Mouse (Mus musculus) heart, postnatal 0 days (tissue): Measurements from ENCODE around the gene Gm20219. TPM values are rescaled to one million over a fixed set of nuclear protein-coding genes. Genes with fewer than 3 reads are reported as not detected.

Experiments used
- ATAC-seq: fragments of 200-750 bp; cut with Nextera tagmentation; 2 replicates; pipeline ENCODE4 v1.8.0; 2017; ENCODE audit warnings: low read depth, moderate number of reproducible peaks, moderate library complexity; ENCODE audit not compliant: insufficient read depth
- DNase-seq: peaks from one replicate; pipeline ENCODE4 v3.0.0-alpha.2; 2016; ENCODE audit warnings: low spot score
- H3K27ac ChIP-seq: fragments of 300-500 bp; sonication (generic); 2 replicates; pipeline ENCODE4 v1.5.1; 2014; ENCODE audit warnings: low read depth, mild to moderate bottlenecking
- H3K27me3 ChIP-seq: fragments of 300-500 bp; sonication (generic); 2 replicates; pipeline ENCODE4 v1.6.1; 2014; ENCODE audit warnings: low read length, mixed read lengths; ENCODE audit not compliant: control insufficient read depth, insufficient read depth
- H3K36me3 ChIP-seq: fragments of 300-500 bp; sonication (generic); replicated peaks from 2 replicates; pipeline ENCODE4 v1.6.1; 2014; ENCODE audit warnings: low read length, mixed read lengths; ENCODE audit not compliant: control insufficient read depth, insufficient read depth
- H3K4me1 ChIP-seq: fragments of 300-500 bp; sonication (generic); 2 replicates; pipeline ENCODE4 v1.6.1; 2014; ENCODE audit warnings: antibody characterized with exemption; ENCODE audit not compliant: control insufficient read depth, insufficient read depth
- H3K4me2 ChIP-seq: fragments of 300-500 bp; sonication (generic); 2 replicates; pipeline ENCODE4 v1.6.1; 2014; ENCODE audit warnings: low read depth, mild to moderate bottlenecking, low read length, moderate library complexity
- H3K4me3 ChIP-seq: fragments of 300-500 bp; sonication (generic); 2 replicates; pipeline ENCODE4 v1.5.1; 2014; ENCODE audit warnings: low read depth, low read length
- H3K9ac ChIP-seq: fragments of 300-500 bp; sonication (generic); replicated peaks from 2 replicates; pipeline ENCODE4 v1.6.1; 2014; ENCODE audit warnings: low read depth, low read length, mixed read lengths
- H3K9me3 ChIP-seq: fragments of 300-500 bp; sonication (generic); replicated peaks from 2 replicates; pipeline ENCODE4 v1.6.1; 2016; ENCODE audit warnings: low read length; ENCODE audit not compliant: control insufficient read depth
- CTCF ChIP-seq: IDR thresholded peaks from 2 replicates; pipeline ENCODE4 v1.5.1; 2016; ENCODE audit warnings: antibody characterized with exemption, control low read depth, low read depth
- EP300 ChIP-seq: IDR thresholded peaks from 2 replicates; pipeline ENCODE4 v1.6.1; 2016; ENCODE audit warnings: antibody characterized with exemption, low read depth
- WGBS: fragments of 180-500 bp; shearing (Covaris S2); extraction: QIAGEN DNeasy Blood & Tissue Kit; methylation state at CpG from one replicate; pipeline ENCODE4 v1.1.7; 2014; 5-methylcytosine and 5-hydroxymethylcytosine counted together
- polyA plus RNA-seq: library from polyadenylated mRNA; unstranded; fragments of >200 nt; fragmentation: Nextera tagmentation; extraction: Ambion mirVana; gene quantifications from 2 replicates; pipeline ENCODE4 v1.2.1, GENCODE M21; 2015
- total RNA-seq: library from RNA; depleted of rRNA; stranded (reverse); fragments of >200 nt; gene quantifications from 2 replicates; pipeline ENCODE4 v1.2.3, GENCODE M21; 2014; ENCODE audit warnings: low replicate concordance

Gm20219 gene
- total and polyA plus RNA-seq, 2 experiments from 2014 or later: 0.08 TPM; not detected in 1

- TF ChIP-seq EP300 (no peak), CTCF (no peak)
- WGBS: 11% methylated on average over 31 of the region's 37 CpGs
- no peak for ATAC-seq
Observed at GRCm38 (mm10) chr17:56509707-56510472, 44.3 kb downstream of the Gm20219 start.

GRCm38 (mm10) chr17:56509021-56509640 is 45.1 kb downstream of the Gm20219 start:
- no peaks in the 10 kb centered on the region for H3K9me3 ChIP-seq
- H3K4me3 ChIP-seq: no peak overlapping the region
- DNase-seq (no peak), ATAC-seq (no peak)
- H3K4me1 ChIP-seq: peaks cover 5% of the 10 kb centered on the region; the same call in 1 of the 2 replicates
- H3K9ac ChIP-seq: no peak overlapping the region
- H3K27me3 ChIP-seq: peaks cover 53% of the 10 kb centered on the region
- WGBS: 47% methylated on average over 10 of the region's 10 CpGs
- no peak overlapping the region for H3K27ac ChIP-seq
- no peak overlapping the region for H3K4me2 ChIP-seq
- TF ChIP-seq EP300 (no peak), CTCF (no peak)
- no peaks in the 10 kb centered on the region for H3K36me3 ChIP-seq

More at GRCm38 (mm10) chr17:56509707-56510472, 44.3 kb downstream of the Gm20219 start:
- no peak overlapping the region for H3K4me2 ChIP-seq
- H3K27me3 ChIP-seq: peaks cover 60% of the 10 kb centered on the region
- H3K9me3 ChIP-seq: no peaks in the 10 kb centered on the region
- no peak overlapping the region for H3K27ac ChIP-seq
- H3K36me3 ChIP-seq: no peaks in the 10 kb centered on the region
- H3K9ac ChIP-seq: no peak overlapping the region
- peaks cover 5% of the 10 kb centered on the region; the same call in 1 of the 2 replicates for H3K4me1 ChIP-seq
- no peak overlapping the region for H3K4me3 ChIP-seq
- no peak for DNase-seq

- WGBS: under 1% methylated on average over 42 of the region's 42 CpGs
- Histone ChIP-seq H3K36me3 (no peaks in the 10 kb centered on the region), H3K4me2 (peak overlapping the region; percentile 98), H3K27me3 (peaks cover 38% of the 10 kb centered on the region), H3K9ac (peak overlapping the region; percentile 76), H3K4me1 (peaks cover 5% of the 10 kb centered on the region; the same call in 1 of the 2 replicates), H3K4me3 (peak overlapping the region; percentile 69), H3K27ac (peak overlapping the region; percentile 85), H3K9me3 (no peaks in the 10 kb centered on the region)
- DNase-seq: peak; percentile 96
- peak; percentile 98 for ATAC-seq
- no peak for TF ChIP-seq EP300
- no peak for TF ChIP-seq CTCF
Observed at GRCm38 (mm10) chr17:56507161-56508068, 46.8 kb downstream of the Gm20219 start.

- H3K27me3 ChIP-seq: peaks cover 29% of the 10 kb centered on the region
- no peak for DNase-seq
- TF ChIP-seq EP300 (no peak), CTCF (no peak)
- H3K9me3 ChIP-seq: no peaks in the 10 kb centered on the region
- H3K4me1 ChIP-seq: peaks cover 5% of the 10 kb centered on the region; the same call in 1 of the 2 replicates
- H3K4me2 ChIP-seq: peak overlapping the region; percentile 98
- 51% methylated on average over 15 of the region's 15 CpGs for WGBS
- H3K27ac ChIP-seq: peak overlapping the region; percentile 85; the same call in 1 of the 2 replicates
- H3K9ac ChIP-seq: peak overlapping the region; percentile 76
- H3K4me3 ChIP-seq: peak overlapping the region; percentile 69
- ATAC-seq: no peak
- H3K36me3 ChIP-seq: no peaks in the 10 kb centered on the region
Observed at GRCm38 (mm10) chr17:56506417-56507065, 47.6 kb downstream of the Gm20219 start.

DNA sequence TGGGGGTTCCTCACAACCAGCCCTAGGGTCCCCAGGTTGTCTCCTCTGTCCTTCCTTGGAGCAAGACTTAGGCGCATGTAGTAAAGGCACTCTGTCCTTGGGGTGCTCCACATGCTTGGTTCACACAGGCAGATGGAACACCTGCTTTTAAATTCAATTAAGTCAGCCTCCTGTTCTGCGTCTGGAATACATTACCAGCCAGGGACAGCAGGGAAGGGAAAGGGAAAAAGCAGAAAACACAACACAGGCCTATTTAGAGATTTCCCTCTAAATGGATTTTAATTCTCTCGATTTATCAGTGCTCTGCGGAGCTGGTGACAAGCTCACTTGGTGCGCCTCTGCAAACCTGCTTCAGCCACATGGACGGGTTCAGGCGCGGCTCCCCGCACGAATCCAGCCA is 48.8 kb downstream of the Gm20219 start:
- Histone ChIP-seq H3K4me3 (no peak overlapping the region), H3K36me3 (no peaks in the 10 kb centered on the region), H3K9ac (no peak overlapping the region), H3K27me3 (peaks cover 17% of the 10 kb centered on the region), H3K4me1 (peaks cover 5% of the 10 kb centered on the region; the same call in 1 of the 2 replicates), H3K4me2 (no peak overlapping the region), H3K27ac (no peak overlapping the region), H3K9me3 (no peaks in the 10 kb centered on the region)
- TF ChIP-seq CTCF: no peak
- TF ChIP-seq EP300: no peak
- no peak for ATAC-seq
- WGBS: 76% methylated on average over 10 of the region's 10 CpGs
- DNase-seq: no peak
